Mouse (Mus musculus) forebrain, postnatal 0 days (tissue): ENCODE measurements around the gene Tk1. TPM values are rescaled to one million over a fixed set of nuclear protein-coding genes. Genes with fewer than 3 reads are reported as not detected.

Experiments used
- ATAC-seq: fragments of 200-750 bp; cut with Nextera tagmentation; 2 replicates; pipeline ENCODE4 v1.8.0; 2017; ENCODE audit warnings: mild to moderate bottlenecking, moderate library complexity
- DNase-seq: peaks from one replicate; pipeline ENCODE4 v3.0.0-alpha.2; 2015
- H3K27ac ChIP-seq: fragments of 300-500 bp; sonication (generic); 2 replicates; pipeline ENCODE4 v1.5.1; 2014; ENCODE audit warnings: low read depth, mild to moderate bottlenecking, antibody characterized with exemption, low read length, moderate library complexity, mixed read lengths
- H3K27me3 ChIP-seq: fragments of 300-500 bp; sonication (generic); 2 replicates; pipeline ENCODE4 v1.6.1; 2014; ENCODE audit warnings: mild to moderate bottlenecking, low read length, mixed read lengths; ENCODE audit not compliant: insufficient read depth
- H3K36me3 ChIP-seq: fragments of 300-500 bp; sonication (generic); 2 replicates; pipeline ENCODE4 v1.6.1; 2014; ENCODE audit warnings: mild to moderate bottlenecking, moderate library complexity; ENCODE audit not compliant: insufficient read depth
- H3K4me1 ChIP-seq: fragments of 300-500 bp; sonication (generic); 2 replicates; pipeline ENCODE4 v1.6.1; 2014; ENCODE audit warnings: antibody characterized with exemption; ENCODE audit not compliant: insufficient read depth
- H3K4me2 ChIP-seq: fragments of 300-500 bp; sonication (generic); 2 replicates; pipeline ENCODE4 v1.6.1; 2014; ENCODE audit warnings: low read depth, mild to moderate bottlenecking, moderate library complexity
- H3K4me3 ChIP-seq: fragments of 300-500 bp; sonication (generic); 2 replicates; pipeline ENCODE4 v1.5.1; 2014; ENCODE audit warnings: low read depth, low read length, mixed read lengths
- H3K9ac ChIP-seq: fragments of 300-500 bp; sonication (generic); 2 replicates; pipeline ENCODE4 v1.6.1; 2014; ENCODE audit warnings: mild to moderate bottlenecking
- H3K9me3 ChIP-seq: fragments of 300-500 bp; sonication (generic); 2 replicates; pipeline ENCODE4 v1.6.1; 2016; ENCODE audit warnings: low read length
- CTCF ChIP-seq: sonication (generic); IDR thresholded peaks from 2 replicates; pipeline ENCODE4 v1.5.1; 2016; ENCODE audit warnings: antibody characterized with exemption, control low read depth, low read depth
- WGBS: fragments of 180-500 bp; shearing (Covaris S2); extraction: QIAGEN DNeasy Blood & Tissue Kit; methylation state at CpG from one replicate; pipeline ENCODE4 v1.1.7; 2014; 5-methylcytosine and 5-hydroxymethylcytosine counted together
- polyA plus RNA-seq: library from polyadenylated mRNA; unstranded; fragments of >200 nt; fragmentation: Nextera tagmentation; extraction: Ambion mirVana; gene quantifications from 2 replicates; pipeline ENCODE4 v1.2.1, GENCODE M21; 2015
- total RNA-seq: library from RNA; depleted of rRNA; stranded (reverse); fragments of >200 nt; gene quantifications from 2 replicates; pipeline ENCODE4 v1.2.3, GENCODE M21; 2014

The Tk1 gene
- total and polyA plus RNA-seq, 2 experiments from 2014 or later = 12.2 to 29.8 TPM

DNA sequence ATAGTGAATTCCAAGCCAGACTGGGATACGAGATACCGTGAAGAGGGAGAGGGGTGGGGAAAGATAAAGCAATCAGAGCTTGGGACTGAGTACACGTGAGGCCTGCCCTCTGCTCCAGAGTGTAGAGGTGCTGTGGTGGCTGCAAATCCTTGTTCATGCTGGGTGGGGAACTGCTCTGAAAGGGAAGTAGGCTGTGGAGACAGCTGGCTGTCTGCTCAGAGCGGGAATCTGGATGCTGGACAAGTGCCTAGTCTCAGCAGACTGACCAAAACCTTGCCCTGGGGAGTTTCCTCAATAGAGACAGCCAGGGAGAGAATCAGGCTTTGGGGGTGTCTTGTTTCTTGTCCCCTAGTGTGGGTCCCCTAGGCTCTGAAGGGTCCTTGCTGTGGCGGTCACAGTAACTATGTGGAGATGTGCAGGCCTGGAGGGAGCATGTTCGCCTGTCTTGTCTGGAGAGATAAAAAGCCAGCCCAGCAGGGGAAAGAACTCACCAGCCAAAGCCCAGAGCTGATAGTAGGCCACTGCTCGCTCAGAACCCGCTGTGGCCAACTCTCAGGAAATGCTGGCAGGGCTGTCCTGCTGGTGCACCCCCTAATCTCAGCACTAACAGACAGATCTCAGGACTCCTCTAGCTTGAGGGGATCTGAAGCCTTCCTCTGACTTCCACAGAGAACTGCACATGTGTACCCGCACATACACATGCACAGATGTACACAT lies 3.2 kb upstream of the Tk1 start:
- Histone ChIP-seq H3K9me3 (no peaks in the 10 kb centered on the region), H3K4me1 (peaks cover 5% of the 10 kb centered on the region; the same call in 1 of the 2 replicates), H3K36me3 (no peaks in the 10 kb centered on the region), H3K4me2 (no peak overlapping the region), H3K27ac (peak overlapping the region; percentile 35; the same call in 1 of the 2 replicates), H3K27me3 (no peaks in the 10 kb centered on the region), H3K4me3 (no peak overlapping the region), H3K9ac (no peak overlapping the region)
- 47% methylated on average over 9 of the region's 9 CpGs for WGBS
- no peak for DNase-seq
- TF ChIP-seq CTCF = no peak
- ATAC-seq = no peak

DNA sequence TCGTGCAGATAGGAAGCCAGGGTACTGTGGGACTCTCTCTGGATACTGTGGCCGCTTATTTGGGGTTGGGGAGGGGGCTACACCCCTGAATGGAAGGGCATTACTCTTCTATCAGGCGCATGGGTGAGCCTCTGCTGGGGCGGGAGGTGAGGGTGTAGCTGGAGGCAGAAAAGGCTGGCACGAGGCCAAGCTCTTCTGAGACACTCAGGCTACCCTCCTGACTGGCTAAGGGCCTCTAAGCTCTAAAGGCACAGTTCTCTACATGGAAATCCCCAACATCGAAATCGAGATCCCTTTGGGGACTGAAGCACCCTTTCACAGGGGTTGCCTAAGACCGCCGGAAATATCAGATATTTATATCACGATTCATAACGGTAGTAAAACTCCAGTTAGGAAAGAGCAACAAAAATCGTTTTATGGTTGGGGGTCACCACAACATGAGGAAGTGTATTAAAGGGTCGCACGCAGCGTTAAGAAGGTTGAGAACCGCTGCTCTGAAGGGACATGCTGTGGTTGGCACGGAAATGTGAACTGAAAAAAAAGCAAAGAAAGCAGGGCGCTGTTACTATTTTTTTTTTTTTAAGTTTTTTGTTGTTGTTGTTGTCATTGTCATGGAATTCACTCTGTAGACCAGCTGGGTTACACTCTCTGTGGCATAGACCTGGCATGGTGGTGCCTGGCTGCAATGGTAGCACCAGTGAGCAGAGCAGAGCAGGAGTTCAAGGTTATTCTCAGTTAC lies 2.4 kb upstream of the Tk1 start:
- WGBS = 76% methylated on average over 18 of the region's 18 CpGs
- no peak for TF ChIP-seq CTCF
- Histone ChIP-seq H3K27ac (no peak overlapping the region), H3K36me3 (no peaks in the 10 kb centered on the region), H3K9ac (no peak overlapping the region), H3K4me1 (peaks cover 5% of the 10 kb centered on the region; the same call in 1 of the 2 replicates), H3K9me3 (no peaks in the 10 kb centered on the region), H3K4me3 (no peak overlapping the region), H3K27me3 (no peaks in the 10 kb centered on the region), H3K4me2 (no peak overlapping the region)
- no peak for DNase-seq
- ATAC-seq = no peak

DNA sequence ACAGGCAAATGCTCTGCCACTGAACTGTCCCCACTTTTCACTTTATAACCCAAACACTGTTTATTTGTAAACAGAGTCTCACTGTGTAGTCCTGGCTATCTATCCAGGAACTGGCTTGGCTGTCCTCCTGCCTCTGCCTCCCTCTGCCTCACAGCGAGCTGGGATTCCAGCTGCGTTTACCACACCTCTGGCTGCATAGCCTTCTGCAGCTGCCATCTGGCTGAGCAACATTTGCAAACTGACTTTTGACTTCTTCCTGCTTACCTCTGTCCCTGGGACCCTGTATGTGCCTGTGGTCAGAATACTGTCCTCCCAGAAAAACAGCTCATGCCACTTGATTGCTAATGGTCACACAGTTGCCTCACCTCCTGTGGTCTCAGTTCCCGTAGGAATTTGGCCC lies 1.5 kb upstream of the Tk1 start:
- no peaks in the 10 kb centered on the region for H3K36me3 ChIP-seq
- H3K4me2 ChIP-seq = no peak overlapping the region
- H3K27me3 ChIP-seq = no peaks in the 10 kb centered on the region
- H3K9ac ChIP-seq = no peak overlapping the region
- H3K27ac ChIP-seq = no peak overlapping the region
- 76% methylated on average over 3 of the region's 3 CpGs for WGBS
- no peak for TF ChIP-seq CTCF
- DNase-seq (no peak), ATAC-seq (no peak)
- no peaks in the 10 kb centered on the region for H3K9me3 ChIP-seq
- no peak overlapping the region for H3K4me3 ChIP-seq
- H3K4me1 ChIP-seq = peaks cover 5% of the 10 kb centered on the region; the same call in 1 of the 2 replicates

DNA sequence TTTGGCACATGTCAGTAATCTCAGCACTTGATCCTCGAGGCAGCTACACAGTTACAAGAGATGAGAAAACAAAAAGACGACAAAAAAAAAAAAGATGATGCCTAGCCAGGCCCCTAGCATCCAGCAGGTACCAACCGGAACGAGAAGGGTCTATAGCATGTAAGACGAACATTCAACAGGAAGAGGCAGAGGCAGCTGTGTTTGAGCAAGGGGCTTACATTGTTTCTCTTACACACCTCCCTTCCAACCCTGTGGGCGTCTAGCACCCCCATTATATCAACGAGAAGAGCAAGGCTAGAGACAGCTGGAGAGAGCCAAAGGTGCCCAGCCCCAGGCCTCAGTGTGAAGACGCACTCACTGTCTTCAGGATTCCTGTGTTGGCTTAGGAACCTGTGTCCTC lies 1.0 kb upstream of the Tk1 start:
- no peak for DNase-seq
- Histone ChIP-seq H3K4me3 (no peak overlapping the region), H3K36me3 (no peaks in the 10 kb centered on the region), H3K9me3 (no peaks in the 10 kb centered on the region), H3K9ac (no peak overlapping the region), H3K4me2 (no peak overlapping the region), H3K4me1 (peaks cover 5% of the 10 kb centered on the region; the same call in 1 of the 2 replicates), H3K27ac (no peak overlapping the region), H3K27me3 (no peaks in the 10 kb centered on the region)
- TF ChIP-seq CTCF = no peak
- no peak for ATAC-seq
- 50% methylated on average over 8 of the region's 8 CpGs for WGBS

DNA sequence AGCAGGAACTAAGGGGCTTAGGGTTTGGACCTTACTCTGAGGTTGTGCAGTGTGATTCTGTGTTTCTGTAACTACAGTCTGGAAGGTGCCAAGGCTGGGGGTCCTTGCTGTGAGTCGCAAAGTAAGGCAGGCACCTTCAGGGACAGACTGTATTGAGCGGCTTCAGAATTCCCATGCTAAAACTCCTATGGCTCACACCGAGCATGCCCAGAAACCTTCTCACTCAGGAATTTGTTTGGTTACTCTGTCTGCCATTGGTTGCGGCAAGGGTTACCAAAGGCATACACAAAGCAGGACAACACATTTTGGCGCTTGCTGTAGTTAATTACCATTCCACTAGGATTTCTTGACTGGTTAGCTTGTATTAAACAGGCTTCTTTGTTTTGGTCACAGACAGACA lies 272 bp upstream of the Tk1 start:
- no peak for TF ChIP-seq CTCF
- H3K27me3 ChIP-seq = no peaks in the 10 kb centered on the region
- ATAC-seq = peak; percentile 53
- WGBS = 1% methylated on average over 5 of the region's 5 CpGs
- peak overlapping the region; percentile 58 for H3K9ac ChIP-seq
- no peaks in the 10 kb centered on the region for H3K36me3 ChIP-seq
- no peaks in the 10 kb centered on the region for H3K9me3 ChIP-seq
- no peak for DNase-seq
- peaks cover 5% of the 10 kb centered on the region; the same call in 1 of the 2 replicates for H3K4me1 ChIP-seq
- H3K4me2 ChIP-seq = peak overlapping the region; percentile 85
- H3K27ac ChIP-seq = peak overlapping the region; percentile 36
- H3K4me3 ChIP-seq = peak overlapping the region; percentile 47

- Histone ChIP-seq H3K36me3 (no peaks in the 10 kb centered on the region), H3K4me2 (peak overlapping the region; percentile 85), H3K27me3 (no peaks in the 10 kb centered on the region), H3K27ac (no peak overlapping the region), H3K9me3 (no peaks in the 10 kb centered on the region), H3K9ac (peak overlapping the region; percentile 25), H3K4me1 (peaks cover 5% of the 10 kb centered on the region; the same call in 1 of the 2 replicates), H3K4me3 (peak overlapping the region; percentile 47; the same call in 1 of the 2 replicates)
- ATAC-seq (peak; percentile 84), DNase-seq (peak; percentile 93)
- WGBS = 8% methylated on average over 23 of the region's 23 CpGs
- peak; percentile 96 for TF ChIP-seq CTCF
Measured at GRCm38 (mm10) chr11:117824060-117824969, 1.6 kb downstream of the Tk1 start.
